Mouse (Mus musculus) adrenal gland, adult 8-10 months (tissue): ENCODE results near the gene Ntn1. TPM values are rescaled to one million over a fixed set of nuclear protein-coding genes. Genes with fewer than 3 reads are reported as not detected.
A peak's percentile ranks its signal among the peaks of the same experiment; 100 is the strongest.

Source experiments
- DNase-seq: peaks from one replicate; pipeline ENCODE4 v3.0.0; 2022
- microRNA-seq, 2 experiments: library from miRNA; unstranded; fragments of <30 nt; microRNA quantifications; one replicate each; pipeline ENCODE4 v1.2.0; 2022
- total RNA-seq, 4 experiments: library from RNA; stranded (reverse); gene quantifications; 2 replicates each; pipeline ENCODE4 v1.2.4; 2022

The Ntn1 gene
- total RNA-seq, 4 experiments from 2014 or later = 14.3 to 20.8 (median 16.2) TPM

DNA sequence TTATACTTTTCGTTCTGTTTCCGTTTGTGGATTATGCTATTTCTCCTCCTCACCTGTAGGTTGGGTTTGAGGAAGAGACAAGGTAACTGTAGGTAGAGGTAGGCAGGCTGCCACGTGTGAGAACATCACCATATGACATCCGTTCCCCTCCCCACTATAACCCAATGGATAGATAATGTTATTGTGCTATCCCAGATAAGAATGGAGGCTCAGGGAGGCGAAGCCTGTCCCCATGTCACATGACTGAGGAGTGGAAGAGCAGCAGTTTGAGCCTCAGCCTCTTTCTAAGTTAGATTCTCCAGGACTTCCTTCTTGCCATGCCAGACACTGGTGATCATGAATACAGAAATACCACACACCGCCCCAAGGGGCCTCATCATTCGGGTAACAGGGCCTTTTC, 223.2 kb downstream of the Ntn1 start:
- no peak for DNase-seq

DNA sequence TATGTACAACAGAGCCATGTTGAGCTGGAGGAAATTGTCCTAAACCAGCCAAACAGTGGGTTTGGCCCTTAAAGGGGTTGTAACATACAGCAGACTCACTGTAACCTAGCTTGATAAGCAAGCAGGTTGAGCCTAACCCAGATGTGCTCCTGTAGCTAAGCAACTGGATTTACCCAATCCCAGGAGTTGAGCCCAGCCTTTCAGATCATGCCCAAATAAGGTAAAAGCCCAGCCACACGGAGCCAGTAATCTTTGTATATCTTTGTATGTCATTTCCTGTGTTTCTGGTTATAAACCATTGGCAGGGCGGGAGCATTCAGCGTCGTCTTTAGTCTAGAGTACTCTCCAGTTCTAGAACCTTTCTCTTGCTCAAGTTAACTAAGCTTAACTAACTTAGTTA, 224.1 kb downstream of the Ntn1 start:
- DNase-seq = no peak

DNA sequence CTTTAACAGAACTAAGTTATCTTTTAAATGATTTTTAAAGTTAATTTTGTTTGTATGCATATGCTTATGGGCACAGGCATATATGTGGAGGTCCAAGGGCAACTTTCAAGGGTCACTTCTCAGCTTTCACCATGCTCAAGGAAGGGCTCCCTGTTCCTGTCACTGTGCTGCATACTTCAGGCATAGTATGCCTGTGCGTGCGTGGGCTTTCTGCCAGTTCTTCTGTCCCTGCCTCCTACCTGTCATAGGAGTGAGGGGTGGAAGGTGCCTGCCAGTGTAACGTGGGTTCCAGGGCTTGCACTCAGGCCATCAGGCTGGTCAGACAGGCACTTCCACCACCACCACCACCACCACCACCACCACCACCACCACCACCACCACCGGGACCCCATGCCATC, 228.0 kb downstream of the Ntn1 start:
- DNase-seq = no peak

DNA sequence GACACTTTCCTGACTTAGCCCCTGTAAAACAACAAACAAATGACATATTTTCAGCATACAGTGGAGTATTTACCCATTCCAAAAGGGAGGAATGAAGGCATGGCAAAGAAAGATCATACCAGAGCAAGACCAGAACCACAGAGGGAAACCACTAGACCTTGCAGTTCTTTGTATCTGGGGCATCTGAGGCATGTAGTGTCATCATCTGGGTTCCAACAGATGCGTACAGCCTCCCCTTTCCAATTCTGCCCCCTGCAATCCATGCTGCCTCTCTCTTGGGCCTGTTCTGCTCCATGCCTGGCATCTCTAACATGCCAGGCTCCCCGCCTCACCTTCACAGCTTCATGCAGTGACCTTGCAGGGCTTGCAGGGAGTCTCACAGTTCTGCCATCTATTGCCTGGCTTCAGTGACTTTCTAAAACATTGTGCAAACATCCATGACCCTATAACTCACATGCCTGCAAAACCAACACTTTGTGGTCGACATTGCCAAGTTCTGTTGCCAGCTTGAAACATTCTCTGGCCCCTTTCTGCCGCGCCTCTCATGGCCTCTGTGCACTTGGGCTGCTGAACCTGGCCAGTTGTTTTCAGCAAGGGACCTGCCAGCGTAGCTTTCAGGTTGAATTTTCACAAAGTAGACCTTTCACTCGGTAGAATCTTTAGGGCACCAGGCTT, 228.5 kb downstream of the Ntn1 start:
- DNase-seq = peak; percentile 14

DNA sequence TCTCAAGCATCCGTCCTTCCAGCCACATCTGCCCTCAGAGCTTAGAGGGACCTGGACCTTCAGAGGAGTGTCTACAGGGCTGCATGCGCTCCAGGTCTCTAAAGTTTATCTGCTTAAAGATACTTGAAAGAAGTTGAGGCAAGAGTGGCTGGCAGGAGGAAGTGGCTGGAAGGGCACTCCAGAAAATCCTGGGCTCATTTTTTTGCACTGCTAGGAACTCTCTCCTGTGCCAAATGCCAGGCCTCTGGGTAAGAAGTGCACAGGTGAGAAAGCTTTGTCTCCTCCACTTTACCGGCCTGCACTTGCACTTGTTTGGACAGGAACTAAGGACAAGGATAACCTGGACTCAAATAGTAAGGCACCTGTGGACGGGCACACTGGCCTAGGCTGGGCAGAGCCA, 232.2 kb downstream of the Ntn1 start:
- no peak for DNase-seq

DNA sequence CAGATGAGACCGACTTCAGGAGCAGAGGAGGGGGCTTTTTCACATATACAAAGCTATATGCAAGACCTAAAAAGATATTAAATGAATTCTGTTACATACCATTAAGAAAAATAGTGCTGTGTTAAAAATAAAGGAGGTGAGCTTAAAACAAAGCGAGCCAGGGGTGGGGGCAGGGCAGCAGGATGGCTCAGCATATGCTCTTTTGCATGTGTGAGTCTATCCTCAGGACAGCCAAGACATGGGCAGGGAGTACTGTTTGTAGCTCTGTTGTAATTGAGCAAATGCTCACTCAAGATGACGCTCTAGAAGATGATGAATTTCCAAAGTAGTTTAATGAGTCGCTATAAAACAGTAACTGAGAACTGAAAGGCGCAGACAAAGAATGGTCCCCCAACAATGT, 236.2 kb downstream of the Ntn1 start:
- DNase-seq = no peak

DNA sequence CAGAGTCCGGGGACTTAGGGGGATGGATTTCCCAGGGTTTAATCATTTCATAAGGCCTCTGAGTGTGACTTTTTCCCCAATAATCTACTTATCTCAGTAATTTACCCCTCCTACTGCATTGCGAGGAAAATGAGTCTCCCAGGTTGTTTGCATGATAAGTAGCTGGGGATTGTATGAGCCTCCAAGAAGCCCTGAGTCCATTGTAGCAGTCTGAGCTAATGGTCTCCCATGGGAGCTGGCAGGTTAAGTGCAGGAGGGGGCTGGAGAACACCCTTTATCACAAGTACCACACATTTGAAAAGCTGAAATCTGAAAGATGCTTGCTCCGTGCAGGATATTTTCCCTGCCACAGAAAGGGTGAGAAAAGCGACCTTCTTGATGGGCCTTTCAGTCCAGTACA, 240.8 kb downstream of the Ntn1 start:
- no peak for DNase-seq

Small RNA genes within 50 kb of the gene (microRNA-seq; reads per million reads assigned to microRNA genes)
- gene Mir6406 = 0 reads per million in 2 experiments

Other genes starting within 250 kb of the Ntn1 start
- 1 to 10 TPM; 1.7 to 4.6 (median 2.9) TPM for gene Pik3r5, start 31.3 kb upstream of the Ntn1 start, total RNA-seq
- gene Pik3r6, start 102.2 kb upstream of the Ntn1 start, total RNA-seq = 1 to 10 TPM; 2.4 to 4.8 (median 3.5) TPM
- under 1 TPM in 2 of 4 experiments, not detected in 2; 0.13 to 0.55 TPM for gene Mfsd6l, start 155.4 kb upstream of the Ntn1 start, total RNA-seq
- gene Ccdc42, start 186.2 kb upstream of the Ntn1 start, total RNA-seq = not detected